Mouse (Mus musculus) ES-Bruce4 (cell line): ENCODE measurements around the gene Gabrr3. TPM values are rescaled to one million over a fixed set of nuclear protein-coding genes. Genes with fewer than 3 reads are reported as not detected.
"Not testable (repeated sequence)": the region's sequence is repeated elsewhere in the genome, so short reads cannot be mapped to it uniquely, and the experiment has no call there.

Source experiments
- H3K27ac ChIP-seq: 2 replicates; pipeline ENCODE4 v1.5.1; 2012; ENCODE audit warnings: low read length, inconsistent platforms; ENCODE audit not compliant: insufficient read depth
- H3K27me3 ChIP-seq: 2 replicates; pipeline ENCODE4 v1.6.1; 2012; ENCODE audit warnings: mild to moderate bottlenecking, low read length, inconsistent platforms; ENCODE audit not compliant: control insufficient read depth, poor library complexity, insufficient read depth, severe bottlenecking
- H3K36me3 ChIP-seq: 2 replicates; pipeline ENCODE4 v1.6.1; 2012; ENCODE audit warnings: inconsistent platforms, mild to moderate bottlenecking, low read length, moderate library complexity; ENCODE audit not compliant: control insufficient read depth, poor library complexity, insufficient read depth, severe bottlenecking
- H3K4me1 ChIP-seq: one replicate; pipeline ENCODE4 v1.8.1; 2011; ENCODE audit warnings: low read length; ENCODE audit not compliant: control insufficient read depth, insufficient read depth
- H3K4me3 ChIP-seq: 2 replicates; pipeline ENCODE4 v1.5.1; 2011; ENCODE audit warnings: low read depth, mild to moderate bottlenecking, low read length
- H3K9ac ChIP-seq: 2 replicates; pipeline ENCODE4 v1.6.1; 2012; ENCODE audit warnings: low read depth, mild to moderate bottlenecking, inconsistent platforms; ENCODE audit not compliant: poor library complexity, severe bottlenecking
- H3K9me3 ChIP-seq: replicated peaks from 2 replicates; pipeline ENCODE4 v1.6.1; 2012; ENCODE audit warnings: mild to moderate bottlenecking, low read length, inconsistent platforms; ENCODE audit not compliant: control insufficient read depth, poor library complexity, insufficient read depth, severe bottlenecking
- CTCF ChIP-seq: IDR thresholded peaks from one replicate; pipeline ENCODE4 v1.8.1; 2011; ENCODE audit warnings: low read depth, low read length
- EP300 ChIP-seq: IDR thresholded peaks from 2 replicates; pipeline ENCODE4 v1.6.1; 2011; ENCODE audit warnings: low read depth, low read length; ENCODE audit not compliant: insufficient read depth
- POLR2A ChIP-seq: IDR thresholded peaks from one replicate; pipeline ENCODE4 v1.8.1; 2011; ENCODE audit warnings: low read length; ENCODE audit not compliant: insufficient read depth
- polyA plus RNA-seq: library from polyadenylated mRNA; stranded (reverse); fragments of >200 nt; gene quantifications from 2 replicates; pipeline ENCODE4 v1.2.4, GENCODE M21; 2011; ENCODE audit warnings: low read depth; ENCODE audit not compliant: missing spikeins, insufficient read depth, insufficient read length

The Gabrr3 gene
- polyA plus RNA-seq, 1 experiment = not detected

DNA sequence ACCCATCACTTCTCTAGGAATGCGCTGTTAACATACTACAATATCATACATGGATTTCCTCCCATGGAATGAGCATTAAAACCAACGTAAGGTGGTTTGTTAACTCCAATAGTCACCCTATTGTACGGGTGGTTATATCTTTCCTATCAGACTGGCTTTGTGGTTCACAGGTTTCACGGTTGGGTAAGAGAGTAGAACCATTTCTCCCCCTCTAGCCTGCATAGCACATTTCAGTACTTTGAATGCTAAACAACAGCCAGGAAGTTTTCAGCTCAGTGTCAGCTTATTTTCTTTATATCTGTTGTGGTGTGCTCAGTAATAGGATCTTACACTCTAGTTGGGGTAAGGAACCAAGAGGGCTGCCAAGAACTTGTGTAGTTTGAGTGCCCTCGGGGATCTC is 44.7 kb downstream of the Gabrr3 start:
- Histone ChIP-seq H3K9ac (no peak overlapping the region), H3K36me3 (no peaks in the 10 kb centered on the region), H3K4me3 (no peak overlapping the region), H3K27me3 (no peaks in the 10 kb centered on the region), H3K27ac (no peak overlapping the region), H3K9me3 (no peaks in the 10 kb centered on the region), H3K4me1 (no peaks in the 10 kb centered on the region)
- TF ChIP-seq EP300 = no peak
- no peak for TF ChIP-seq POLR2A

DNA sequence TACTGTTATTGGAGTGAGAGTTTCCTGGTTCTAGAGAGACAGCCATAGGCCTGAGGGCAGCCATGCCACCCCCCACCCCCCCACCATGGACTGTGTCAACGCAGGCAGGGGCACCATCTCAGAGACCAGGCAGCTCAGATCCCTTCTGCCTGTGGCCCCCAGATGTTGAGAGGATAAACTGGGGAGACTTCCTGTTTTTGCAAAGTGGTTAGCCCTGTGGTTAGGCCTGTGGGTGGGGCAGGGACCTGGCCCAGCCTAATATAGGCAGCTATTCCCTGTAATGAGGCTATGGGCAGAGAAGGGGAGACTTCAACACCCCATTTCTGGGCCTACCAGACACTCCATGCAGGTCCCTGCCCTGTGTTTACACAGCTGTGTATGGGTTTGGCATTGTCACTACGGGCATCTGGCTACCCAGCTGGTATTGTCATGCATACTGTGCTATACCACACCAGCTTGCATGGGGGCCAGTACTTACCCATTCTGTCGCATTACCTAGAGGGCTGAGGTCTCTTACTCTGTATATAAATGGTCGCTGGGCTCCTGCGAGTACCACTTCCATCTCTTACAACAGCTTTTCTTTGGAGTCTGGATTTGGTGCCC is 52.2 kb downstream of the Gabrr3 start:
- not testable (repeated sequence) for H3K9ac ChIP-seq, H3K4me3 ChIP-seq, H3K9me3 ChIP-seq, H3K36me3 ChIP-seq, H3K4me1 ChIP-seq, H3K27me3 ChIP-seq, H3K27ac ChIP-seq

DNA sequence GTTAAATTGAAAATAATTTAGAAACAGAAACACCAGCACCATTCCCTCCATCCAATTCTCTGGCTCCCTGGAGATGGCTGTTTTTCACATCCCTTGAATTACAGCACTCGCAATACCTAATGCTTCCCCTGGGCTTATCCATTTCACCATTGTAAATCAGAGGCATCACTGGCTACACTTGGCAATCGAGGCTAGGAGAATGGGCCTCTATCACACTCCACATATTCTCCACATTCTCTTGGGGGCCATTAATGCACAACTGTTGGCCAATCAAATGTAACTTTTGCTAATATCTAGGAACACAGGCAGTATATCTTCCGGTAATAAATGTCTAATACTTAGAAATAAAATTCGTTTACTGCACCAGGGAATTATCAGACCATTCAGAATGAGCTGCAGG is 56.4 kb downstream of the Gabrr3 start:
- Histone ChIP-seq H3K27ac (no peak overlapping the region), H3K9me3 (no peaks in the 10 kb centered on the region), H3K4me1 (no peaks in the 10 kb centered on the region), H3K9ac (no peak overlapping the region), H3K27me3 (no peaks in the 10 kb centered on the region), H3K36me3 (no peaks in the 10 kb centered on the region), H3K4me3 (no peak overlapping the region)
- TF ChIP-seq EP300 (no peak), POLR2A (no peak), CTCF (no peak)

DNA sequence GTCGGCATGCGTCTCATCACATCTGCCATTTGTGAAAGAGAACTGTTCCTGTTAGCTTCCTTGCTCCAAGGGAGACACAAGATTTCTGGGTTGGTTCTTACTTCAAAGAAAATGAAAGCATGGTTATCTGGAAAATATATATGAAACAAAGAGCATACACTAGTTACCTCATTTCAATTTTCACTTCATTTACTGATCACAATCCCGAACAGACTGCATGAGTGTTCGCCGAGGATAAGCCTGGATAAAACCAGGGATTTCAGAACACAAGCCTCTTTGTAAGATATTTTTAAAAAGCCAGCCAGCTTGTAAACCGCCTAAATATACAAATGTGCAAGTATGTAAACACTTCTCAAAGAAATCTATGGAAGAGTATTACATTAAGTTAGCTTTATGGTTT is 56.8 kb downstream of the Gabrr3 start:
- no peaks in the 10 kb centered on the region for H3K9me3 ChIP-seq
- no peak for TF ChIP-seq POLR2A
- no peak for TF ChIP-seq CTCF
- H3K4me1 ChIP-seq = no peaks in the 10 kb centered on the region
- no peak overlapping the region for H3K27ac ChIP-seq
- H3K27me3 ChIP-seq = no peaks in the 10 kb centered on the region
- H3K4me3 ChIP-seq = no peak overlapping the region
- no peak overlapping the region for H3K9ac ChIP-seq
- no peaks in the 10 kb centered on the region for H3K36me3 ChIP-seq

DNA sequence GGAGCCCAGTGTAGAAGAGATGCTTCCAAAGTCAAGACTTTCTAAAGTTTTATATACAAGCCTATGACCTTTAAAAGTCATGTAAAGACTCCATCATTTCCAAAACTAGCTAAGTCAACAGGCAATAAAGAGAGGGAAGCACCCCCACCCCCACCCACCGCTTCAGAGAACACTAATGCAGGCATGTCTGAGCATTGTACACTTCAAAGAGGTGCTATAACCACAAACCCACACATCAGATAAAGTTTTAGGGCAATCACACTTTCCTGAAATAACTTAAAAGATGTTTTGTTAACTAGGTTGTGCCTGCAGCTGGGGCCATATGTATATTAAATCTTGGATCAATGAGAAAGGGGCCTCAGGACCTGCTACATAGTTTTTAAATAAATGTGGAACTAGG is 62.7 kb downstream of the Gabrr3 start:
- Histone ChIP-seq H3K9me3 (no peaks in the 10 kb centered on the region), H3K4me3 (no peak overlapping the region), H3K27ac (no peak overlapping the region), H3K36me3 (no peaks in the 10 kb centered on the region), H3K4me1 (no peaks in the 10 kb centered on the region), H3K27me3 (no peaks in the 10 kb centered on the region), H3K9ac (no peak overlapping the region)
- TF ChIP-seq POLR2A = no peak

DNA sequence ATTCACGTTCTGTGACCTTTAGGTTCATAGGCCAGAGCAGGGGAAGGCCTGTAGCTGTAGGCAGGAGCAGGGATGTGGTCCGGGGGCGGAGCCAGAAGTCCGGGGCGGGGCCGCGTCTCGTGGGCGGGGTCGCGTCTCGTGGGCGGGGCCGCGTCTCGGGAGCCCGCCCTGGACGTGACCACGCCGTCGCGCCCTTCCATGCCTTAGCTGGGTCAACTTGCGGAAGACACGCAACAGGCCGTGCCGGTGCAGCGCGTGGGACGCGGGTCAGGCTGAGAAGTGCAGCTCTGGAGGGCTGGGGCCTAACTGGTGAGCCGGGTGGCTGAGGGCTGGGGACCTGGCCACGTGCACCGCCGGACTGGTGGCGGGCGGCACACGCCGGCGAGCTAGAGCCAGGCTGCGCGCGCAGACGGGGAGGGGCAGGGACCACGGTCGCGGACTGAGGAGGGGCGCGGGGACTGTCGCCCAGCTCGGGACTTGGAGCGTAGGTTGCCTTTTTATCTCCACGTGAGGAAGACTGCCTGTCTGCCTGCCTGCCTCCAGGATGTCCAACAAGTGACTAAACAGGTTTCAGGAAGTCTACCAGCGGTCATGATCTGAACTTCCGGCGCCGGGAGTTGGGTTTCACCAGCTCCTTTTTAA is 64.6 kb downstream of the Gabrr3 start, which contains the start of gene Riox2:
Gene Riox2, plus strand, starts transcription at position 139 of the 642 bp plus-strand sequence.
- no peaks in the 10 kb centered on the region for H3K27me3 ChIP-seq
- no peaks in the 10 kb centered on the region for H3K4me1 ChIP-seq
- peak within 1 kb of the TSS; percentile 27 for H3K9ac ChIP-seq
- peaks cover 14% of the 10 kb centered on the region for H3K36me3 ChIP-seq
- peak within 1 kb of the TSS; percentile 79 for H3K4me3 ChIP-seq
- H3K27ac ChIP-seq = no peak within 1 kb of the TSS
- H3K9me3 ChIP-seq = no peaks in the 10 kb centered on the region
- TF ChIP-seq EP300 (no peak), CTCF (no peak), POLR2A (no peak)
